In genomic region chr10:96621361-96621945, GRCm38 (mm10) we compare ENCODE assay signal across 7 mouse cellular contexts. TPM values are rescaled to one million over a fixed set of nuclear protein-coding genes. Genes with fewer than 3 reads are reported as not detected.
A peak's percentile ranks its signal among the peaks of the same experiment; 100 is the strongest.
DNase-seq lines count a peak whose midpoint lies in the region; ATAC-seq lines count a peak whose summit lies in the region.

No protein-coding gene starts in this region.

- H3K4me3 ChIP-seq in embryonic facial prominence, embryonic 12.5 days: peak overlapping the region; percentile 53
- H3K4me3 ChIP-seq in intestine, embryonic 16.5 days (ENCODE audit: low read length): peak overlapping the region; percentile 52
- peak overlapping the region; percentile 68 for H3K4me3 ChIP-seq in stomach, embryonic 16.5 days (replicated peaks; ENCODE audit: low read length)

- peaks cover 31% of the 10 kb centered on the region for H3K4me1 ChIP-seq in embryonic facial prominence, embryonic 12.5 days
- peaks cover 34% of the 10 kb centered on the region for H3K4me1 ChIP-seq in intestine, embryonic 16.5 days (ENCODE audit: control insufficient read depth, insufficient read depth, low read length)
- peaks cover 33% of the 10 kb centered on the region for H3K4me1 ChIP-seq in stomach, embryonic 16.5 days (ENCODE audit: control insufficient read depth, insufficient read depth, low read length)

- H3K9ac ChIP-seq in embryonic facial prominence, embryonic 12.5 days: no peak overlapping the region
- H3K9ac ChIP-seq in intestine, embryonic 16.5 days (ENCODE audit: low read depth, low read length): peak overlapping the region; percentile 45; the same call in 1 of the 2 replicates
- peak overlapping the region; percentile 47; the same call in 1 of the 2 replicates for H3K9ac ChIP-seq in stomach, embryonic 16.5 days (ENCODE audit: low read length)

- peak overlapping the region; percentile 86 for H3K4me2 ChIP-seq in embryonic facial prominence, embryonic 12.5 days (replicated peaks)
- peak overlapping the region; percentile 73 for H3K4me2 ChIP-seq in intestine, embryonic 16.5 days (ENCODE audit: low read depth, low read length)
- peak overlapping the region; percentile 71 for H3K4me2 ChIP-seq in stomach, embryonic 16.5 days (ENCODE audit: low read depth, low read length)

- no peaks in the 10 kb centered on the region for H3K9me3 ChIP-seq in embryonic facial prominence, embryonic 12.5 days
- H3K9me3 ChIP-seq in intestine, embryonic 16.5 days (ENCODE audit: control insufficient read depth, low read length): no peaks in the 10 kb centered on the region
- no peaks in the 10 kb centered on the region for H3K9me3 ChIP-seq in stomach, embryonic 16.5 days (replicated peaks; ENCODE audit: control insufficient read depth, low read length)

- H3K27me3 ChIP-seq in embryonic facial prominence, embryonic 12.5 days: no peaks in the 10 kb centered on the region
- H3K27me3 ChIP-seq in intestine, embryonic 16.5 days (replicated peaks; ENCODE audit: control insufficient read depth, insufficient read depth, low read length): no peaks in the 10 kb centered on the region
- H3K27me3 ChIP-seq in stomach, embryonic 16.5 days (ENCODE audit: control insufficient read depth, insufficient read depth, low read length): no peaks in the 10 kb centered on the region

- H3K36me3 ChIP-seq in embryonic facial prominence, embryonic 12.5 days: peaks cover 28% of the 10 kb centered on the region
- no peaks in the 10 kb centered on the region; the same call in 1 of the 2 replicates for H3K36me3 ChIP-seq in intestine, embryonic 16.5 days (ENCODE audit: control insufficient read depth, insufficient read depth, low read length)
- H3K36me3 ChIP-seq in stomach, embryonic 16.5 days (ENCODE audit: control insufficient read depth, insufficient read depth, low read length): peaks cover 16% of the 10 kb centered on the region

- ATAC-seq in embryonic facial prominence, embryonic 12.5 days (ENCODE audit: insufficient number of reproducible peaks, insufficient read depth, low FRiP score, low TSS enrichment): no peak
- ATAC-seq in intestine, embryonic 16.5 days: no peak
- no peak for ATAC-seq in stomach, embryonic 16.5 days (ENCODE audit: insufficient read depth, low FRiP score)

- 85% methylated on average over 4 of the region's 4 CpGs for WGBS in embryonic facial prominence, embryonic 12.5 days
- 56% methylated on average over 4 of the region's 4 CpGs for WGBS in intestine, embryonic 16.5 days
- WGBS in stomach, embryonic 16.5 days: 50% methylated on average over 4 of the region's 4 CpGs

- H3K27ac ChIP-seq in embryonic facial prominence, embryonic 12.5 days: no peak overlapping the region
- H3K27ac ChIP-seq in intestine, embryonic 16.5 days (ENCODE audit: low read length): no peak overlapping the region
- peak overlapping the region; percentile 2 for H3K27ac ChIP-seq in stomach, embryonic 16.5 days (ENCODE audit: low read length)

- DNase-seq in retina, embryonic 14.5 days (ENCODE audit: low spot score): peak; percentile 19
- DNase-seq in retina, postnatal 1 day: no peak
- no peak for DNase-seq in cerebellum, adult 11 months
- DNase-seq in embryo, embryonic 10 days (ENCODE audit: low spot score): no peak

RNA-seq across cellular contexts. Expression of gene Btg1, which starts 4.6 kb away (rescaled TPM):
- 70.3 and 71.9 TPM in 2 replicates for polyA plus RNA-seq in embryonic facial prominence, embryonic 12.5 days (2016; fragmentation: Nextera tagmentation; extraction: Ambion mirVana)
- 43.2 and 43.9 TPM in 2 replicates for polyA plus RNA-seq in intestine, embryonic 16.5 days (2015; fragmentation: Nextera tagmentation; extraction: Ambion mirVana)
- 48.8 and 55.8 TPM in 2 replicates for polyA plus RNA-seq in stomach, embryonic 16.5 days (2015; fragmentation: Nextera tagmentation; extraction: Ambion mirVana)
